Mouse (Mus musculus) hindbrain, embryonic 12.5 days (tissue): ENCODE measurements around the gene Rexo5. TPM values are rescaled to one million over a fixed set of nuclear protein-coding genes. Genes with fewer than 3 reads are reported as not detected.

Source experiments
- ATAC-seq: fragments of 200-750 bp; cut with Nextera tagmentation; 2 replicates; pipeline ENCODE4 v1.8.0; 2017; ENCODE audit warnings: moderate TSS enrichment; ENCODE audit not compliant: low FRiP score
- H3K27ac ChIP-seq: fragments of 300-500 bp; sonication (generic); 2 replicates; pipeline ENCODE4 v1.5.1; 2016; ENCODE audit warnings: mild to moderate bottlenecking
- H3K27me3 ChIP-seq: fragments of 300-500 bp; sonication (generic); 2 replicates; pipeline ENCODE4 v1.6.1; 2016; ENCODE audit warnings: mild to moderate bottlenecking
- H3K36me3 ChIP-seq: fragments of 300-500 bp; sonication (generic); 2 replicates; pipeline ENCODE4 v1.6.1; 2016; ENCODE audit warnings: mild to moderate bottlenecking
- H3K4me1 ChIP-seq: fragments of 300-500 bp; sonication (generic); 2 replicates; pipeline ENCODE4 v1.6.1; 2016
- H3K4me2 ChIP-seq: fragments of 300-500 bp; sonication (generic); replicated peaks from 2 replicates; pipeline ENCODE4 v1.6.1; 2016; ENCODE audit warnings: mild to moderate bottlenecking
- H3K4me3 ChIP-seq: fragments of 300-500 bp; sonication (generic); 2 replicates; pipeline ENCODE4 v1.5.1; 2016; ENCODE audit warnings: mild to moderate bottlenecking
- H3K9ac ChIP-seq: fragments of 300-500 bp; sonication (generic); 2 replicates; pipeline ENCODE4 v1.6.1; 2016; ENCODE audit warnings: mild to moderate bottlenecking, moderate library complexity
- H3K9me3 ChIP-seq: fragments of 300-500 bp; sonication (generic); replicated peaks from 2 replicates; pipeline ENCODE4 v1.6.1; 2016; ENCODE audit warnings: mild to moderate bottlenecking
- WGBS: fragments of 180-500 bp; shearing (Covaris S2); methylation state at CpG from one replicate; pipeline ENCODE4 v1.1.7; 2016; 5-methylcytosine and 5-hydroxymethylcytosine counted together
- polyA plus RNA-seq: library from polyadenylated mRNA; unstranded; fragments of >200 nt; fragmentation: Nextera tagmentation; extraction: Ambion mirVana; gene quantifications from 2 replicates; pipeline ENCODE4 v1.2.1, GENCODE M21; 2016

The Rexo5 gene
- polyA plus RNA-seq, 1 experiment from 2014 or later, result 22.8 TPM

- Histone ChIP-seq H3K9me3 (no peaks in the 10 kb centered on the region), H3K9ac (no peak overlapping the region), H3K36me3 (no peaks in the 10 kb centered on the region), H3K27ac (no peak overlapping the region), H3K4me1 (peaks cover 11% of the 10 kb centered on the region), H3K27me3 (no peaks in the 10 kb centered on the region), H3K4me3 (no peak overlapping the region), H3K4me2 (no peak overlapping the region)
- no peak for ATAC-seq
- WGBS, result 81% methylated on average over 1 of the region's 1 CpGs
These were observed 72.3 kb downstream of the Rexo5 start for GRCm38 (mm10) chr7:119866136-119866535.

GRCm38 (mm10) chr7:119872204-119872603, 78.4 kb downstream of the Rexo5 start:
- no peaks in the 10 kb centered on the region for H3K36me3 ChIP-seq
- WGBS, result 87% methylated on average over 4 of the region's 4 CpGs
- H3K9ac ChIP-seq, result no peak overlapping the region
- H3K4me1 ChIP-seq, result no peaks in the 10 kb centered on the region
- H3K4me2 ChIP-seq, result no peak overlapping the region
- no peak for ATAC-seq
- no peaks in the 10 kb centered on the region for H3K27me3 ChIP-seq
- H3K27ac ChIP-seq, result no peak overlapping the region
- no peaks in the 10 kb centered on the region for H3K9me3 ChIP-seq
- H3K4me3 ChIP-seq, result no peak overlapping the region

- Histone ChIP-seq H3K4me3 (no peak overlapping the region), H3K4me2 (no peak overlapping the region), H3K27ac (no peak overlapping the region), H3K4me1 (no peaks in the 10 kb centered on the region), H3K9ac (no peak overlapping the region), H3K27me3 (no peaks in the 10 kb centered on the region), H3K36me3 (no peaks in the 10 kb centered on the region), H3K9me3 (no peaks in the 10 kb centered on the region)
- WGBS, result 41% methylated on average over 2 of the region's 2 CpGs
- ATAC-seq, result no peak
These were observed 79.2 kb downstream of the Rexo5 start for GRCm38 (mm10) chr7:119873050-119873449.

- Histone ChIP-seq H3K4me2 (no peak overlapping the region), H3K9ac (no peak overlapping the region), H3K4me1 (no peaks in the 10 kb centered on the region), H3K9me3 (no peaks in the 10 kb centered on the region), H3K4me3 (no peak overlapping the region), H3K27ac (no peak overlapping the region), H3K36me3 (0 out of 2 replicates have a peak, but pooled peaks cover 4% of the 10 kb centered on the region), H3K27me3 (no peaks in the 10 kb centered on the region)
- 45% methylated on average over 3 of the region's 3 CpGs for WGBS
- ATAC-seq, result no peak
These were observed 82.1 kb downstream of the Rexo5 start for GRCm38 (mm10) chr7:119875776-119876440.

- WGBS, result 92% methylated on average over 4 of the region's 4 CpGs
- no peak overlapping the region for H3K4me3 ChIP-seq
- no peak for ATAC-seq
These were observed 85.4 kb downstream of the Rexo5 start for GRCm38 (mm10) chr7:119879171-119879570.

GRCm38 (mm10) chr7:119880345-119880744, 86.5 kb downstream of the Rexo5 start:
- WGBS, result 94% methylated on average over 5 of the region's 5 CpGs
- no peak for ATAC-seq
- H3K27ac ChIP-seq, result no peak overlapping the region
- H3K4me2 ChIP-seq, result no peak overlapping the region
- no peaks in the 10 kb centered on the region for H3K27me3 ChIP-seq
- no peak overlapping the region for H3K9ac ChIP-seq
- H3K36me3 ChIP-seq, result 0 out of 2 replicates have a peak, but pooled peaks cover 4% of the 10 kb centered on the region
- no peaks in the 10 kb centered on the region for H3K9me3 ChIP-seq
- H3K4me1 ChIP-seq, result no peaks in the 10 kb centered on the region
- H3K4me3 ChIP-seq, result no peak overlapping the region

More at GRCm38 (mm10) chr7:119879171-119879570, 85.4 kb downstream of the Rexo5 start:
- Histone ChIP-seq H3K27me3 (no peaks in the 10 kb centered on the region), H3K4me1 (no peaks in the 10 kb centered on the region), H3K36me3 (0 out of 2 replicates have a peak, but pooled peaks cover 4% of the 10 kb centered on the region), H3K4me2 (no peak overlapping the region), H3K27ac (no peak overlapping the region), H3K9me3 (no peaks in the 10 kb centered on the region), H3K9ac (no peak overlapping the region)

- Histone ChIP-seq H3K4me1 (no peaks in the 10 kb centered on the region), H3K4me3 (no peak overlapping the region), H3K9ac (no peak overlapping the region), H3K4me2 (no peak overlapping the region), H3K9me3 (no peaks in the 10 kb centered on the region), H3K27me3 (no peaks in the 10 kb centered on the region), H3K27ac (no peak overlapping the region), H3K36me3 (0 out of 2 replicates have a peak, but pooled peaks cover 4% of the 10 kb centered on the region)
- 92% methylated on average over 2 of the region's 2 CpGs for WGBS
- no peak for ATAC-seq
These were observed 87.4 kb downstream of the Rexo5 start for GRCm38 (mm10) chr7:119881229-119881628.

- Histone ChIP-seq H3K27ac (no peak overlapping the region), H3K4me2 (no peak overlapping the region), H3K9ac (no peak overlapping the region), H3K4me3 (no peak overlapping the region), H3K27me3 (no peaks in the 10 kb centered on the region), H3K36me3 (no peaks in the 10 kb centered on the region), H3K4me1 (no peaks in the 10 kb centered on the region), H3K9me3 (no peaks in the 10 kb centered on the region)
- ATAC-seq, result no peak
- 92% methylated on average over 4 of the region's 4 CpGs for WGBS
These were observed 94.1 kb downstream of the Rexo5 start for GRCm38 (mm10) chr7:119887887-119888286.

- Histone ChIP-seq H3K4me2 (no peak overlapping the region), H3K9ac (no peak overlapping the region), H3K36me3 (no peaks in the 10 kb centered on the region), H3K27me3 (no peaks in the 10 kb centered on the region), H3K27ac (no peak overlapping the region), H3K4me1 (peaks cover 22% of the 10 kb centered on the region), H3K9me3 (no peaks in the 10 kb centered on the region), H3K4me3 (no peak overlapping the region)
- 88% methylated on average over 1 of the region's 1 CpGs for WGBS
- ATAC-seq, result no peak
These were observed 98.4 kb downstream of the Rexo5 start for GRCm38 (mm10) chr7:119892198-119892597.

- H3K4me1 ChIP-seq, result peaks cover 22% of the 10 kb centered on the region
- H3K9me3 ChIP-seq, result no peaks in the 10 kb centered on the region
- H3K27me3 ChIP-seq, result no peaks in the 10 kb centered on the region
- H3K27ac ChIP-seq, result no peak overlapping the region
- no peak overlapping the region for H3K4me3 ChIP-seq
- H3K4me2 ChIP-seq, result no peak overlapping the region
- WGBS, result 96% methylated on average over 4 of the region's 4 CpGs
- ATAC-seq, result no peak
- no peaks in the 10 kb centered on the region for H3K36me3 ChIP-seq
- H3K9ac ChIP-seq, result no peak overlapping the region
These were observed 98.9 kb downstream of the Rexo5 start for GRCm38 (mm10) chr7:119892742-119893141.

GRCm38 (mm10) chr7:119894818-119895544, 101.2 kb downstream of the Rexo5 start:
- H3K4me3 ChIP-seq, result peak overlapping the region; percentile 70
- WGBS, result 3% methylated on average over 15 of the region's 15 CpGs
- peak overlapping the region; percentile 87 for H3K9ac ChIP-seq
- peak overlapping the region; percentile 73 for H3K4me2 ChIP-seq
- peaks cover 22% of the 10 kb centered on the region for H3K4me1 ChIP-seq
- no peaks in the 10 kb centered on the region for H3K36me3 ChIP-seq
- peak; percentile 74 for ATAC-seq
- no peaks in the 10 kb centered on the region for H3K27me3 ChIP-seq
- peak overlapping the region; percentile 96 for H3K27ac ChIP-seq
- H3K9me3 ChIP-seq, result no peaks in the 10 kb centered on the region

GRCm38 (mm10) chr7:119895639-119896512, 102.1 kb downstream of the Rexo5 start, which contains the start of the genes Lyrm1 and Dcun1d3:
TSS of gene Lyrm1 (plus strand) at chr7:119895861.
TSS of gene Dcun1d3 (minus strand) at chr7:119896298.
- Histone ChIP-seq H3K4me2 (peak within 1 kb of the TSS; percentile 73), H3K9me3 (no peaks in the 10 kb centered on the region), H3K9ac (peak within 1 kb of the TSS; percentile 87), H3K4me3 (peak within 1 kb of the TSS; percentile 70), H3K27ac (peak within 1 kb of the TSS; percentile 96), H3K36me3 (no peaks in the 10 kb centered on the region), H3K27me3 (no peaks in the 10 kb centered on the region), H3K4me1 (peaks cover 22% of the 10 kb centered on the region)
- WGBS, result under 1% methylated on average over 63 of the region's 63 CpGs
- ATAC-seq, result peak; percentile 98
